Mouse (Mus musculus) limb, embryonic 11.5 days (tissue): ENCODE results near the gene Pcsk7. TPM values are rescaled to one million over a fixed set of nuclear protein-coding genes. Genes with fewer than 3 reads are reported as not detected.

ENCODE experiments used
- ATAC-seq: fragments of 200-750 bp; cut with Nextera tagmentation; 2 replicates; pipeline ENCODE4 v1.8.0; 2017; ENCODE audit warnings: low read depth; ENCODE audit not compliant: insufficient number of reproducible peaks, low FRiP score, low TSS enrichment
- DNase-seq: peaks from one replicate; pipeline ENCODE4 v3.0.0-alpha.2; 2015; ENCODE audit warnings: low spot score
- H3K27ac ChIP-seq: fragments of 300-500 bp; sonication (generic); replicated peaks from 2 replicates; pipeline ENCODE4 v1.5.1; 2014; ENCODE audit warnings: low read depth, mild to moderate bottlenecking, low read length
- H3K27me3 ChIP-seq: fragments of 300-500 bp; sonication (generic); 2 replicates; pipeline ENCODE4 v1.6.1; 2014; ENCODE audit warnings: mild to moderate bottlenecking, low read length, mixed read lengths; ENCODE audit not compliant: control insufficient read depth, insufficient read depth
- H3K36me3 ChIP-seq: fragments of 300-500 bp; sonication (generic); 2 replicates; pipeline ENCODE4 v1.6.1; 2014; ENCODE audit warnings: mild to moderate bottlenecking, low read length, moderate library complexity, mixed read lengths; ENCODE audit not compliant: control insufficient read depth, insufficient read depth
- H3K4me1 ChIP-seq: fragments of 300-500 bp; sonication (generic); 2 replicates; pipeline ENCODE4 v1.6.1; 2014; ENCODE audit warnings: low read length, mixed read lengths; ENCODE audit not compliant: control insufficient read depth, insufficient read depth
- H3K4me2 ChIP-seq: fragments of 300-500 bp; sonication (generic); 2 replicates; pipeline ENCODE4 v1.6.1; 2014; ENCODE audit warnings: low read depth, mild to moderate bottlenecking, moderate library complexity; ENCODE audit not compliant: severe bottlenecking
- H3K4me3 ChIP-seq: fragments of 300-500 bp; sonication (generic); 2 replicates; pipeline ENCODE4 v1.5.1; 2014; ENCODE audit warnings: low read depth, low read length
- H3K9ac ChIP-seq: fragments of 300-500 bp; sonication (generic); 2 replicates; pipeline ENCODE4 v1.6.1; 2014; ENCODE audit warnings: mild to moderate bottlenecking, low read length
- H3K9me3 ChIP-seq: fragments of 300-500 bp; sonication (generic); 2 replicates; pipeline ENCODE4 v1.6.1; 2016; ENCODE audit warnings: low read length; ENCODE audit not compliant: control insufficient read depth
- WGBS: fragments of 180-500 bp; shearing (Covaris S2); extraction: QIAGEN DNeasy Blood & Tissue Kit; methylation state at CpG from one replicate; pipeline ENCODE4 v1.1.7; 2014; 5-methylcytosine and 5-hydroxymethylcytosine counted together
- polyA plus RNA-seq: library from polyadenylated mRNA; unstranded; fragments of >200 nt; fragmentation: Nextera tagmentation; extraction: Ambion mirVana; gene quantifications from 2 replicates; pipeline ENCODE4 v1.2.1, GENCODE M21; 2014

Pcsk7 gene
- polyA plus RNA-seq, 1 experiment from 2014 or later, result 13.4 TPM

GRCm38 (mm10) chr9:45905811-45906237, 473 bp upstream of the Pcsk7 start:
- Histone ChIP-seq H3K36me3 (peaks cover 5% of the 10 kb centered on the region), H3K9me3 (no peaks in the 10 kb centered on the region), H3K4me1 (peaks cover 8% of the 10 kb centered on the region; the same call in 1 of the 2 replicates), H3K27ac (peak overlapping the region; percentile 82), H3K27me3 (no peaks in the 10 kb centered on the region), H3K4me3 (peak overlapping the region; percentile 88), H3K4me2 (peak overlapping the region; percentile 74), H3K9ac (peak overlapping the region; percentile 90)
- ATAC-seq, result peak; percentile 46; the same call in 1 of the 2 replicates
- under 1% methylated on average over 23 of the region's 27 CpGs for WGBS
- peak; percentile 63 for DNase-seq

- H3K4me1 ChIP-seq, result peaks cover 8% of the 10 kb centered on the region; the same call in 1 of the 2 replicates
- WGBS, result under 1% methylated on average over 19 of the region's 19 CpGs
- DNase-seq (no peak), ATAC-seq (peak; percentile 47; the same call in 1 of the 2 replicates)
- no peaks in the 10 kb centered on the region for H3K27me3 ChIP-seq
- no peak overlapping the region for H3K27ac ChIP-seq
- peaks cover 5% of the 10 kb centered on the region for H3K36me3 ChIP-seq
- H3K4me2 ChIP-seq, result peak overlapping the region; percentile 80
- H3K9ac ChIP-seq, result peak overlapping the region; percentile 90
- no peaks in the 10 kb centered on the region for H3K9me3 ChIP-seq
- H3K4me3 ChIP-seq, result peak overlapping the region; percentile 88
Measured at GRCm38 (mm10) chr9:45907078-45907428, 756 bp downstream of the Pcsk7 start.

GRCm38 (mm10) chr9:45910995-45911394, 4.7 kb downstream of the Pcsk7 start:
- Histone ChIP-seq H3K4me3 (no peak overlapping the region), H3K9me3 (no peaks in the 10 kb centered on the region), H3K9ac (no peak overlapping the region), H3K27ac (no peak overlapping the region), H3K4me2 (no peak overlapping the region), H3K27me3 (no peaks in the 10 kb centered on the region), H3K4me1 (peaks cover 5% of the 10 kb centered on the region; the same call in 1 of the 2 replicates), H3K36me3 (peaks cover 18% of the 10 kb centered on the region)
- DNase-seq, result no peak
- ATAC-seq, result no peak
- 94% methylated on average over 3 of the region's 3 CpGs for WGBS

GRCm38 (mm10) chr9:45911673-45912072, 5.4 kb downstream of the Pcsk7 start:
- DNase-seq (peak; percentile 52), ATAC-seq (no peak)
- Histone ChIP-seq H3K4me1 (peaks cover 5% of the 10 kb centered on the region; the same call in 1 of the 2 replicates), H3K27ac (no peak overlapping the region), H3K4me3 (no peak overlapping the region), H3K9ac (no peak overlapping the region), H3K9me3 (no peaks in the 10 kb centered on the region), H3K4me2 (no peak overlapping the region), H3K36me3 (peaks cover 19% of the 10 kb centered on the region), H3K27me3 (no peaks in the 10 kb centered on the region)
- 64% methylated on average over 1 of the region's 1 CpGs for WGBS

- DNase-seq (no peak), ATAC-seq (no peak)
- no peaks in the 10 kb centered on the region for H3K4me1 ChIP-seq
- H3K27ac ChIP-seq, result no peak overlapping the region
- H3K27me3 ChIP-seq, result no peaks in the 10 kb centered on the region
- H3K4me2 ChIP-seq, result no peak overlapping the region
- no peak overlapping the region for H3K9ac ChIP-seq
- peaks cover 17% of the 10 kb centered on the region for H3K36me3 ChIP-seq
- WGBS, result 97% methylated on average over 2 of the region's 2 CpGs
- H3K4me3 ChIP-seq, result no peak overlapping the region
- no peaks in the 10 kb centered on the region for H3K9me3 ChIP-seq
Measured at GRCm38 (mm10) chr9:45915659-45916058, 9.4 kb downstream of the Pcsk7 start.

GRCm38 (mm10) chr9:45917041-45917934, 11.0 kb downstream of the Pcsk7 start:
- H3K9me3 ChIP-seq, result no peaks in the 10 kb centered on the region
- no peaks in the 10 kb centered on the region for H3K27me3 ChIP-seq
- no peak overlapping the region for H3K9ac ChIP-seq
- no peak for ATAC-seq
- no peak overlapping the region for H3K4me3 ChIP-seq
- WGBS, result 91% methylated on average over 5 of the region's 5 CpGs
- DNase-seq, result no peak
- no peaks in the 10 kb centered on the region for H3K4me1 ChIP-seq
- H3K27ac ChIP-seq, result no peak overlapping the region
- peaks cover 17% of the 10 kb centered on the region for H3K36me3 ChIP-seq
- H3K4me2 ChIP-seq, result no peak overlapping the region

- peaks cover 10% of the 10 kb centered on the region for H3K36me3 ChIP-seq
Measured at GRCm38 (mm10) chr9:45919895-45920294, 13.6 kb downstream of the Pcsk7 start.

GRCm38 (mm10) chr9:45929285-45929684, 23.0 kb downstream of the Pcsk7 start:
- H3K9ac ChIP-seq, result no peak overlapping the region
- H3K27me3 ChIP-seq, result no peaks in the 10 kb centered on the region
- no peak for DNase-seq
- no peak for ATAC-seq
- H3K36me3 ChIP-seq, result peaks cover 11% of the 10 kb centered on the region; the same call in 1 of the 2 replicates
- H3K4me3 ChIP-seq, result no peak overlapping the region
- no peaks in the 10 kb centered on the region for H3K9me3 ChIP-seq
- no peak overlapping the region for H3K4me2 ChIP-seq
- WGBS, result 86% methylated on average over 5 of the region's 5 CpGs
- H3K4me1 ChIP-seq, result no peaks in the 10 kb centered on the region
- H3K27ac ChIP-seq, result no peak overlapping the region

More at GRCm38 (mm10) chr9:45919895-45920294, 13.6 kb downstream of the Pcsk7 start:
- H3K9me3 ChIP-seq, result no peaks in the 10 kb centered on the region
- no peak overlapping the region for H3K4me3 ChIP-seq
- ATAC-seq (no peak), DNase-seq (no peak)
- H3K4me2 ChIP-seq, result no peak overlapping the region
- no peak overlapping the region for H3K27ac ChIP-seq
- H3K9ac ChIP-seq, result no peak overlapping the region
- no peaks in the 10 kb centered on the region for H3K27me3 ChIP-seq
- no peaks in the 10 kb centered on the region for H3K4me1 ChIP-seq
- WGBS, result 65% methylated on average over 1 of the region's 1 CpGs
